Mouse (Mus musculus) lung, adult 2 months (tissue): ENCODE measurements around the gene Mtx1. TPM values are rescaled to one million over a fixed set of nuclear protein-coding genes. Genes with fewer than 3 reads are reported as not detected.
A peak's percentile ranks its signal among the peaks of the same experiment; 100 is the strongest.
"Not testable (repeated sequence)": the region's sequence is repeated elsewhere in the genome, so short reads cannot be mapped to it uniquely, and the experiment has no call there.

Source experiments
- DNase-seq: peaks from one replicate; pipeline ENCODE4 v3.0.0; 2022
- H3K4me1 ChIP-seq: fragments of 200-500 bp; 2 replicates; pipeline ENCODE4 v1.6.1; 2011; ENCODE audit warnings: low read length; ENCODE audit not compliant: control insufficient read depth, insufficient read depth
- H3K4me3 ChIP-seq: fragments of 200-500 bp; replicated peaks from 2 replicates; pipeline ENCODE3; 2011; ENCODE audit warnings: low read depth, mild to moderate bottlenecking, control low read depth, low read length; ENCODE audit errors: extremely low read depth
- CTCF ChIP-seq: fragments of 200-500 bp; IDR thresholded peaks from 2 replicates; pipeline ENCODE4 v1.5.1; 2011; ENCODE audit warnings: mild to moderate bottlenecking, low read length, control low read depth; ENCODE audit not compliant: insufficient read depth
- POLR2A ChIP-seq: fragments of 200-500 bp; IDR thresholded peaks from 2 replicates; pipeline ENCODE4 v1.6.1; 2011; ENCODE audit warnings: low read depth, mild to moderate bottlenecking, control low read depth, low read length, borderline replicate concordance; ENCODE audit errors: extremely low read depth
- WGBS: fragments of 180-500 bp; shearing (Covaris S2); methylation state at CpG from one replicate; pipeline ENCODE4 v1.1.7; 2018; 5-methylcytosine and 5-hydroxymethylcytosine counted together
- polyA plus RNA-seq: library from polyadenylated mRNA; depleted of rRNA; stranded (reverse); fragments of >200 nt; gene quantifications from 2 replicates; pipeline ENCODE4 v1.2.3, GENCODE M21; 2012; rRNA removed

Mtx1 gene
- polyA plus RNA-seq, 1 experiment, result 107 TPM

DNA sequence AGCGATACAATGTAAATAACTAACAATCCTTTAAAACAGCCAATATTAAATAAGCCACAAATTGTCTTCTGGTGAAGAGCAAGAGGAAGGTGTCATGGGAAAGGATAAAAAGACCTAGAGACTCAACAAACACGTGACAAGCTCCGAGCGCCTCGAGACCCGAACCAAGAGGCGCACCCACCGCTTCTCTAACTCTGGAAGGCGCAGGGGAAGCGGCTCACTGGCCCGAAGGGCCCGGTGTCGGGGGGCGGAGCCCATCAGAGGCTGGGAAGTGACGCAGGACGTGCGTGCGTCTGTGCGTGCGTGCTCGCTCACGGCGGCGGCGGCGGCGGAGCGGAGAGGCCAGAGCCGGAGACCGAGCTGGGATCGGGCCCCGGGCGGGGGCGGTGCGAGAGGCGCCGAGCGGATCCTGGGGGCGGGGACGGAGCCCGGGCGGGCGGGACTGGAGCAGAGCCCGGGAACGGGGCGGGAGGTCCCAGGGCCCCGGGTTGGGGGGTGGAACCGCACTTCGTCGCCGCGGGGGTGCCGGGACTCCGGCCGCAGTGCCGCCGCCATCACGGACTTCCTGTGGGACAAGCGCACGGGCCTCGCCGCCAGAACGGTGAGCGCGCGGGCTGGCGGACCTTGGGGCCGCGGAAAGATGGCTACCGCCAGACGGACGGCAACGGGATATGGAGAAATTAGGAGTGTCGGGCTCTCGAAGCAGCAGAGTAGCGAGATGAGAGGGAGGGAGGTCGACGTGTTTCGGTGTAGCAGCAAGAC is 62.2 kb downstream of the Mtx1 start, which contains the start of gene Clk2:
TSS of gene Clk2 (plus strand) at position 290 of the 762 bp plus-strand sequence.
- TF ChIP-seq POLR2A, result peak; percentile 82; the same call in 1 of the 2 replicates
- no peak for TF ChIP-seq CTCF
- DNase-seq, result peak; percentile 94
- peak within 1 kb of the TSS; percentile 97 for H3K4me3 ChIP-seq
- H3K4me1 ChIP-seq, result peaks cover 13% of the 10 kb centered on the region; the same call in 1 of the 2 replicates
- under 1% methylated on average over 79 of the region's 79 CpGs for WGBS

DNA sequence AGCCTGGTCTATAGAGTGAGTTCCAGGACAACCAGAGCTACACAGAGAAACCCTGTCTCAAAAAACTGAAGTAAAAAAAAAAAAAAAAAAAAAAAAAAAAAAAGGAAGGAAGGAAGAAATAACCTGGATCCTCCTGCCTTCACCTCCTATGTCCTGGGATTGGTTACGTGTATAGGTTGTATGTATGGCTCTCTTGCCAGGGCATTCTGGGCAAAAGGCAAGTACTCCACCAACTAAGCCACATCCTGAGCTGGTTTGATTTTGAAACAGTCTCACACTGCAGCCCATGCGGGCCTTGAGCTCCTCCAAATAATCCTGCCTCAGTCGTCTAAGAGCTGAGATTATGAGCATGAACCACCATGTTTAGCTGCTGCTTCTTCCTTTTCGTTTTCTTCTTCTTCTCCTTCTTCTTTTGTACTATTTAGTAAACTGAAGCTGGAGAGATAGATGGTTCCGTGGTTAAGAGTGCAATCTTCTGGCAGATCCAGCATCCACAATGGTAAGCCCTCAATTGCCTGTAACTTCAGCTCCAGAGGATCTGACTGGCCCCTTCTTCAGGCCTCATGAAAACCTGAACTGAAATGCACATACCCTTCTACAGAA is 63.1 kb downstream of the Mtx1 start:
- TF ChIP-seq POLR2A, result no peak
- TF ChIP-seq CTCF, result no peak
- WGBS, result 58% methylated on average over 5 of the region's 5 CpGs
- Histone ChIP-seq H3K4me3 (no peak overlapping the region), H3K4me1 (peaks cover 16% of the 10 kb centered on the region)
- DNase-seq, result no peak

DNA sequence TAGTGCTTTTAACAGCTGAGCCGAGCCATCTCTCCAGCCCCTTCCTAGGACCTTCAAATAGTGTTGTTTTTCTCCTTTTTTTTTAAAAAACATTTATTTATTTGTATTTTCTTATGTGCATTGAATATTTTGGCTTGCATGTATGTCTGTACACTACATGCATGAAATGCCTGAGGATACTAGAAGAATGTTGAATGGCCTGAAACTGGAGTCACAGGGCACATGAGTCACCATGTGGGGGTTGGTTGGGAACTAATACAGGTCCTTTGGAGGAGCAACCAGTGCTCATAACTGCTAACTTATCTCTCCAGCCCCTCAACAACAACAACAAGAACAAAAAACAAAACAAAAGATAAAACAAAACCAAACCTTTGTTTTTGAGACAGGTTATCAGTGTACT is 63.8 kb downstream of the Mtx1 start:
- WGBS, result 74% methylated on average over 1 of the region's 1 CpGs
- no peak for DNase-seq
- H3K4me1 ChIP-seq, result peaks cover 16% of the 10 kb centered on the region
- no peak overlapping the region for H3K4me3 ChIP-seq
- TF ChIP-seq CTCF (no peak), POLR2A (no peak)

DNA sequence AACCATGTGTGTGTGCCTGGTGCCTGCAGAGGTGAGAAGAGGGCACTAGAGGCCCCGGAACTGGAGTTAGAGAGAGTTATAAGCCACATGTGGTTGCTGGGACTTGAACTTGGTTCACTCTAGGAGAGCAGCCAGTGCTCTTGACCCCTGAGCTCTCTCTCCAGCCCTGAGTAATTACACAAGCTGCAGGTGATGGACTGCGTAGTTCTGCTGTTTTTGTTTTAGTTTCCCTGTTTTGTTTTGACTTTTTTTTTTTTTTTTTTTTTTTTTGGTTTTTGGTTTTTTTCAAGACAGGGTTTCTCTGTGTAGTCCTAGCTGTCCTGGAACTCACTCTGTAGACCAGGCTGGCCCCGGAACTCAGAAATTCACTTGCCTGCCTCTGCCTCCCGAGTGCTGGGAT is 65.1 kb downstream of the Mtx1 start:
- DNase-seq, result no peak
- TF ChIP-seq POLR2A (no peak), CTCF (no peak)
- Histone ChIP-seq H3K4me1 (peaks cover 16% of the 10 kb centered on the region), H3K4me3 (no peak overlapping the region)
- WGBS, result 71% methylated on average over 4 of the region's 4 CpGs

DNA sequence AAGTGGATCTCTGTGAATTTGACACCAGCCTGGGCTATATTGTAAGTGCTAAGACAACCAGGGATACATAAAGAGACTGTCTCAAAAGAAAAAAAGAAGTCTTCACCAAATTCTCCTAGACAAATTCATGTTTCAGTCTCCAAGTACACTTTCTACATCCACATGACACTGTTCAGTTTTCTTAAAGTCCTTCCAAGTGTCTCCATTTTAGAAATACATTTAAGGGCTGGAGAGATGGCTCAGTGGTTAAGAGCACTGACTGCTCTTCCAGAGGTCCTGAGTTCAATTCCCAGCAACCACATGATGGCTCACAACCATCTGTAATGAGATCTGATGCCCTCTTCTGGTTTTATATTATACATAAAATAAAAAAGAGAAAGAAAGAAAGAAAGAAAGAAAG is 65.7 kb downstream of the Mtx1 start:
- not testable (repeated sequence) for DNase-seq, H3K4me3 ChIP-seq
- H3K4me1 ChIP-seq, result peaks cover 14% of the 10 kb centered on the region

DNA sequence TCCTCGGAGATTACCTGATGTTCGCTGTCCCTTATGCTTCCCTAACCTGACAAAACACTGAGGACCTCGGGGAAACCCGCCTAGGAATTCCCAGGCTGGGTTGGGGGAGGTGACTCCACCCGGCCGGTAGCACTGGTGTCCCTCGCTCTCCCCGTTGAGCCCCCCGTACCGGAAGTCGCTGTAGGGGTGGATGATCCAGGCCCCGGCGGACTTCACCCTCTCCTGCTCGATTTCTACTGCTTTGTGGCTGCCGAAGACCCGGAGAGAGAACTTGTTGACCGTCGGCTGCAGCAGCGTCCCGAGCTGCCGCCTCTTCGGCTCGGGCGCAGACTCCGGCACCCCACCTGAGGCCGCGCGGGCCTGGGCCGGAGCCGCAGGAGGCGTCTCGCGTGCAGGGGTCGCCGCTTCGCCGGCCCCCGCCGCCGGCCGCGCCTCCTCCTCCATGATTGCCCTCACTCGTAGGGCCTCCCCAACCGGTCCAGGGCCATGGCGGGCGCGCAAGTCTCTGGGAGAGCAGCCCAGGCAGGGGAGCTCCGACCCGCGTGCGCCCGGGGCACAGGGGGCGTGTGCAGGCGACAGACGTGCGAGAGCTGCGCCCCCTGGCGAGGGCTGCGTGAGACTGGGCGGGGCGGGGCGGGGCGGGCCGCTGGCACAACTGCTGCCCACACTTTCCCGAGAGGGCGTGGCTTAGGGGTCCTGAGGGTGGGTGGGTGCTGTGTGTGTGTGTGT is 67.1 kb downstream of the Mtx1 start, which contains the start of gene Hcn3:
TSS of gene Hcn3 (minus strand) at position 581 of the 729 bp plus-strand sequence.
- peak; percentile 40 for DNase-seq
- WGBS, result under 1% methylated on average over 63 of the region's 66 CpGs
- Histone ChIP-seq H3K4me1 (peaks cover 6% of the 10 kb centered on the region; the same call in 1 of the 2 replicates), H3K4me3 (peak within 1 kb of the TSS; percentile 42)
- no peak for TF ChIP-seq POLR2A
- no peak for TF ChIP-seq CTCF

DNA sequence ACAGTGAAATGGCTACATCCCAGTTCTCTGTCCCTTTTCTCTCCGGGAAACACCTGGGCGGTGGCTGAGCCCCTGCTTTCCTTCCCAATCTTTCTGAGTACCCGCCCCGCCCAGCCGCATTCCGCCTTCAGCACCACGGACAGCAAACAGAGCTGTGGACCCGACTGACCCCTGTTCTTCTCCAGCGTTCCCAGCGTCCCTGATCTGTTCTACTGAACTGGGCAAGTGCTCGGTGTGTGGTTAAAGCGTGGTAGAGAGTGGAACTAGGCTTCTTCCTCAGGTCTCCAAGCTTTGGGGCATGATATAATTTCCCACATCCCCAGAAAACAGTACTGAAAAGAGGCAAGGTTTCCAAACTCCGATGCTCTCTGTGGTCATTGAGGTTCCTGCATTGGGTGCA is 67.7 kb downstream of the Mtx1 start:
- Histone ChIP-seq H3K4me3 (no peak overlapping the region), H3K4me1 (peaks cover 6% of the 10 kb centered on the region; the same call in 1 of the 2 replicates)
- peak; percentile 70 for DNase-seq
- TF ChIP-seq POLR2A, result no peak
- no peak for TF ChIP-seq CTCF
- WGBS, result 2% methylated on average over 13 of the region's 13 CpGs

Other genes starting within 250 kb of the Mtx1 start
- gene Rusc1, start 133.8 kb downstream of the Mtx1 start, polyA plus RNA-seq, result 56.3 and 61.3 TPM in 2 replicates
- not detected in 2 replicates for gene Gm43738, start 126.0 kb downstream of the Mtx1 start, polyA plus RNA-seq
- gene Fdps, start 125.1 kb downstream of the Mtx1 start, polyA plus RNA-seq, result 81.2 and 128 TPM in 2 replicates
- 0.94 and 1.1 TPM in 2 replicates for gene Pklr, start 90.9 kb downstream of the Mtx1 start, polyA plus RNA-seq
- gene Hcn3, start 66.9 kb downstream of the Mtx1 start, polyA plus RNA-seq, result 0.33 and 0.67 TPM in 2 replicates
- 55.4 and 67.8 TPM in 2 replicates for gene Clk2, start 62.3 kb downstream of the Mtx1 start, polyA plus RNA-seq
- 123 and 127 TPM in 2 replicates for gene Scamp3, start 49.6 kb downstream of the Mtx1 start, polyA plus RNA-seq
- 36.7 and 39.0 TPM in 2 replicates for gene Fam189b, start 43.9 kb downstream of the Mtx1 start, polyA plus RNA-seq
- 56.4 and 94.2 TPM in 2 replicates for gene Gba, start 24.2 kb downstream of the Mtx1 start, polyA plus RNA-seq
- gene Thbs3, start 11.9 kb downstream of the Mtx1 start, polyA plus RNA-seq, result 134 and 139 TPM in 2 replicates
- 294 and 354 TPM in 2 replicates for gene Muc1, start 2.0 kb upstream of the Mtx1 start, polyA plus RNA-seq
- gene Krtcap2, start 18.9 kb upstream of the Mtx1 start, polyA plus RNA-seq, result 189 and 252 TPM in 2 replicates
- gene Trim46, start 19.2 kb upstream of the Mtx1 start, polyA plus RNA-seq, result 11.0 and 11.8 TPM in 2 replicates
- 411 and 476 TPM in 2 replicates for gene Dpm3, start 32.3 kb upstream of the Mtx1 start, polyA plus RNA-seq
- 228 and 297 TPM in 2 replicates for gene Slc50a1, start 43.5 kb upstream of the Mtx1 start, polyA plus RNA-seq
- 132 and 134 TPM in 2 replicates for gene Efna1, start 54.1 kb upstream of the Mtx1 start, polyA plus RNA-seq
- gene Efna3, start 95.9 kb upstream of the Mtx1 start, polyA plus RNA-seq, result 4.1 and 20.3 TPM in 2 replicates
- 7.3 and 9.3 TPM in 2 replicates for gene Efna4, start 110.9 kb upstream of the Mtx1 start, polyA plus RNA-seq
- 190 and 225 TPM in 2 replicates for gene Adam15, start 122.9 kb upstream of the Mtx1 start, polyA plus RNA-seq
- 0.28 and 0.31 TPM in 2 replicates for gene Dcst2, start 134.9 kb upstream of the Mtx1 start, polyA plus RNA-seq
- gene Dcst1, start 138.2 kb upstream of the Mtx1 start, polyA plus RNA-seq, result 0.06 TPM in 1 of 2 replicates, not detected in the other
- gene Zbtb7b, start 167.7 kb upstream of the Mtx1 start, polyA plus RNA-seq, result 63.0 and 64.0 TPM in 2 replicates
- 0.45 and 1.5 TPM in 2 replicates for gene Lenep, start 175.7 kb upstream of the Mtx1 start, polyA plus RNA-seq
- gene Flad1, start 184.8 kb upstream of the Mtx1 start, polyA plus RNA-seq, result 22.9 and 26.6 TPM in 2 replicates
- gene Cks1b, start 191.3 kb upstream of the Mtx1 start, polyA plus RNA-seq, result 6.7 and 11.7 TPM in 2 replicates
- gene Shc1, start 191.4 kb upstream of the Mtx1 start, polyA plus RNA-seq, result 69.8 and 84.6 TPM in 2 replicates
- 60.6 and 138 TPM in 2 replicates for gene Pygo2, start 203.1 kb upstream of the Mtx1 start, polyA plus RNA-seq
- 66.2 and 78.1 TPM in 2 replicates for gene Pbxip1, start 209.6 kb upstream of the Mtx1 start, polyA plus RNA-seq
- 35.3 and 52.1 TPM in 2 replicates for gene Pmvk, start 227.5 kb upstream of the Mtx1 start, polyA plus RNA-seq